Mouse (Mus musculus): ENCODE results near the gene Hs3st3b1. TPM values are rescaled to one million over a fixed set of nuclear protein-coding genes. Genes with fewer than 3 reads are reported as not detected.

Hs3st3b1 gene
- polyA plus RNA-seq, 1 experiment from 2014 or later: 0.78 TPM

DNA sequence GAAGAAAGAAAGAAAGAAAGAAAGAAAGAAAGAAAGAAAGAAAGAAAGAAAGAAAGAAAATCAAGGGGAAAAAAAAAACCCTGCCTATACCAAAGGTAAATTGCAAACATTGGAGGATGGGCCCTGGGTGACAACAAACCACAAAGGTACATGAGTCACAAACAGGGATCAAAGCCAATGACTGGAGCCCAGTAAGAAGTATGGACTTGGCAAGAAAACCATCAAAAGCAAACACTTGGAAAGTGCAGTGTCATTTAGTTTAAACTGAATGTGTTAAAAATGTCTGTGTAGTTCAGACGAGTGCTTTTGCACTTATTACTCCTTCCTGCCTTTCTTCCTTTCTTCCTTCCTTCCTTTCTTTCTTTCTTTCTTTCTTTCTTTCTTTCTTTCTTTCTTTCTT is 59.3 kb downstream of the Hs3st3b1 start:
- Histone ChIP-seq H3K4me1 (replicated peaks; ENCODE audit: control insufficient read depth, insufficient read depth, low read length) (no peaks in the 10 kb centered on the region), H3K9me3 (ENCODE audit: control insufficient read depth, low read length) (no peaks in the 10 kb centered on the region), H3K4me2 (ENCODE audit: low read depth, low read length) (no peak overlapping the region), H3K36me3 (ENCODE audit: control insufficient read depth, insufficient read depth, low read length) (no peaks in the 10 kb centered on the region), H3K4me3 (ENCODE audit: low read length) (no peak overlapping the region), H3K27ac (ENCODE audit: low read length) (no peak overlapping the region), H3K27me3 (ENCODE audit: control insufficient read depth, insufficient read depth, low read depth, low read length) (no peaks in the 10 kb centered on the region), H3K9ac (ENCODE audit: low read length) (no peak overlapping the region)
- no peak for ATAC-seq (ENCODE audit: low read depth)
- 43% methylated on average over 1 of the region's 1 CpGs for WGBS

DNA sequence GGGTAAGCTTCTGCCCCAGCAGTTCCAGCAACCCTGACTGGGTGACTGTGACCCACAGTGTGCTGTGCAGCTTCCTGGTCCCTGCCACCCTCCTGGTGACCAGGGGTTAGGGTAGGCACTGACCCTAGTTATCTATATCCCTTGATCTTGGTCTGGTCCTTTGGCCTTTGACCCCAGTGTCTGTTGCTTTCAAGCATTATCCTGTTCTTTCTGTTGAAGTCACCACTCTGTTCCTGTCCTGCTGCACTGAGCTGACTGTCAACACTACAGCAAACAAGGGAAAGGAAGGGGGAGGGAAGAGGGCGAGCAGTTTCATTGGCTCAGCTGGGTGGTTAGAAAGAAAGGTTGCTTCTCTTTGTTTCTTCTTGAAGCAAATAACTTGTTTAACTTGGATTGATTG is 60.1 kb downstream of the Hs3st3b1 start:
- no peak overlapping the region for H3K27ac ChIP-seq (ENCODE audit: low read length)
- no peak overlapping the region for H3K4me3 ChIP-seq (ENCODE audit: low read length)
- WGBS: 27% methylated on average over 1 of the region's 1 CpGs
- H3K4me2 ChIP-seq (ENCODE audit: low read depth, low read length): no peak overlapping the region
- no peaks in the 10 kb centered on the region for H3K36me3 ChIP-seq (ENCODE audit: control insufficient read depth, insufficient read depth, low read length)
- no peak for ATAC-seq (ENCODE audit: low read depth)
- H3K9me3 ChIP-seq (ENCODE audit: control insufficient read depth, low read length): no peaks in the 10 kb centered on the region
- H3K9ac ChIP-seq (ENCODE audit: low read length): no peak overlapping the region
- no peaks in the 10 kb centered on the region for H3K27me3 ChIP-seq (ENCODE audit: control insufficient read depth, insufficient read depth, low read depth, low read length)
- H3K4me1 ChIP-seq (replicated peaks; ENCODE audit: control insufficient read depth, insufficient read depth, low read length): no peaks in the 10 kb centered on the region

DNA sequence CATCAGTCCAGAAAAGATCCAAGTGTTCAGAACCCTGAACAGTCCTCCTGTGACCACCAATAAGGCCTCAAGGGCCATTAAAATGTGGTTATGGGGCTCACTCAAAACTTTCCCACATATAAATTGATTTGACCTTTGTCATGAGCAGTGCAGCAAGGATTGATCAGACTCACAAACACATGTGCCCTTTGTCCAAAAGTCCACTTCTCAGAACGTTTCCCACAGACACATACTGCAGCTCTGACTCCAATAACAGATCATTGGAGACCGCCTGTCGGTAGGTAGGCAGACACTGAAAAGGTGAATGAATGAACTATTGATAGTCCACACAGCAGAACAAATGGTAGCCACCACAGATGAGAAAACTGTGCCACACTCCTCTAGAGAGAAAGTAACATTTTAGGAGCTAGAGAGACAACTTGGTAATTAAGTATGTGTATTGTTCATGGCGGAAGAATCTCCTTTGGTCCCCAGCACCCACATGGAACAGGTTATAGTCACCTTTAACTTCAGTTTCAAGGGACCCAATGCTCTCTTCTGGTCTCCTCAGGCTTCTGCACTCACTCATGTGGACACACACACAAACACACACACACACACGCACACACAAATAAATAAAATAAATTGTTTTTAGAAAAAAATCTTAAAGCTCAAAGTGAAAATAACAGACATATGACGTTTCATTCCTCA is 70.9 kb downstream of the Hs3st3b1 start:
- no peaks in the 10 kb centered on the region for H3K4me1 ChIP-seq (replicated peaks; ENCODE audit: control insufficient read depth, insufficient read depth, low read length)
- no peaks in the 10 kb centered on the region for H3K27me3 ChIP-seq (ENCODE audit: control insufficient read depth, insufficient read depth, low read depth, low read length)
- no peak overlapping the region for H3K9ac ChIP-seq (ENCODE audit: low read length)
- H3K4me3 ChIP-seq (ENCODE audit: low read length): no peak overlapping the region
- H3K36me3 ChIP-seq (ENCODE audit: control insufficient read depth, insufficient read depth, low read length): no peaks in the 10 kb centered on the region
- no peaks in the 10 kb centered on the region for H3K9me3 ChIP-seq (ENCODE audit: control insufficient read depth, low read length)
- ATAC-seq (ENCODE audit: low read depth): no peak
- 80% methylated on average over 6 of the region's 6 CpGs for WGBS
- no peak overlapping the region for H3K4me2 ChIP-seq (ENCODE audit: low read depth, low read length)
- no peak overlapping the region for H3K27ac ChIP-seq (ENCODE audit: low read length)

DNA sequence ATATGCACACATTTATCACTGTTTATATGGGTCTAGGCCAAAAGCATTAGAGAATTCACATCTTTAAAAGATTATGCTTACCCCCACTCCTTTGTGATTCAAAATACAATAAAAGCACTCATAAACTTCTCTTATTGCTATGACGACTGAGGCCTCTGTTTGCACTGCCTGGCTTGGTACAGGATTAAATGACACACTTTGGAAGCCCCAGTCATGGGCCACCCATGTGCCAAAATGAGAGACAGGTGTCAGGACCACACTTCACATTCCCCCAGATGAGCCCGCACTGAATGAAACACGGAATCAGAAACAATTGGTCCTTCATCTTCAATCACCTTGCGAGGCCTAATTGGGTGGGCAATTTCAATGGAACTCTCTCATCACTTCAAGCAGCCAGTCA is 71.8 kb downstream of the Hs3st3b1 start:
- 76% methylated on average over 4 of the region's 4 CpGs for WGBS
- no peak for ATAC-seq (ENCODE audit: low read depth)

DNA sequence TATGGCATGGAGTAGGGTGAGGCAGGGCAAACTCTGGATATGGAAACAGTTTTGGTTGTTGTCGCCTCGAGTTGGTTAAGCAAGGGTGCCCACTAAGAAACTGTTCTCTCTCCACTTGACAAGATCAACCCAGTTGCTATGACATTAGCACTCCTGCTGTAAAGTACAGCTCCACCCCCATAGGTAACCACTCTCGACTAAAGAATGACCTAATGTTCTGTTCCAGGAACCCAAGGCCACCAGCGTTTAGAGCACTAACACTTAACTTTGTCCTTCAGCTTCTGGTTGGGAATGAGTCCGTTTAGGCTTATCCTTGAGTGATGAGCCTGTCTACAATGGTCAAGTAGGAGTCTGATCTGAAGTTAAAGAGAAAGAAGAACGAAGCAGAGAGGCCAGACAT is 76.7 kb downstream of the Hs3st3b1 start:
- no peak for ATAC-seq (ENCODE audit: low read depth)
- Histone ChIP-seq H3K4me1 (replicated peaks; ENCODE audit: control insufficient read depth, insufficient read depth, low read length) (no peaks in the 10 kb centered on the region), H3K36me3 (ENCODE audit: control insufficient read depth, insufficient read depth, low read length) (no peaks in the 10 kb centered on the region), H3K9ac (ENCODE audit: low read length) (no peak overlapping the region), H3K27ac (ENCODE audit: low read length) (no peak overlapping the region), H3K4me3 (ENCODE audit: low read length) (no peak overlapping the region), H3K4me2 (ENCODE audit: low read depth, low read length) (no peak overlapping the region), H3K27me3 (ENCODE audit: control insufficient read depth, insufficient read depth, low read depth, low read length) (no peaks in the 10 kb centered on the region), H3K9me3 (ENCODE audit: control insufficient read depth, low read length) (no peaks in the 10 kb centered on the region)
- no CpG with 5 or more reads among the region's 6 CpGs for WGBS

More for the DNA sequence above, 71.8 kb downstream of the Hs3st3b1 start:
- no peaks in the 10 kb centered on the region for H3K4me1 ChIP-seq (replicated peaks; ENCODE audit: control insufficient read depth, insufficient read depth, low read length)
- no peaks in the 10 kb centered on the region for H3K36me3 ChIP-seq (ENCODE audit: control insufficient read depth, insufficient read depth, low read length)
- H3K27me3 ChIP-seq (ENCODE audit: control insufficient read depth, insufficient read depth, low read depth, low read length): no peaks in the 10 kb centered on the region
- H3K9ac ChIP-seq (ENCODE audit: low read length): no peak overlapping the region
- H3K9me3 ChIP-seq (ENCODE audit: control insufficient read depth, low read length): no peaks in the 10 kb centered on the region
- H3K4me3 ChIP-seq (ENCODE audit: low read length): no peak overlapping the region
- H3K4me2 ChIP-seq (ENCODE audit: low read depth, low read length): no peak overlapping the region
- H3K27ac ChIP-seq (ENCODE audit: low read length): no peak overlapping the region

DNA sequence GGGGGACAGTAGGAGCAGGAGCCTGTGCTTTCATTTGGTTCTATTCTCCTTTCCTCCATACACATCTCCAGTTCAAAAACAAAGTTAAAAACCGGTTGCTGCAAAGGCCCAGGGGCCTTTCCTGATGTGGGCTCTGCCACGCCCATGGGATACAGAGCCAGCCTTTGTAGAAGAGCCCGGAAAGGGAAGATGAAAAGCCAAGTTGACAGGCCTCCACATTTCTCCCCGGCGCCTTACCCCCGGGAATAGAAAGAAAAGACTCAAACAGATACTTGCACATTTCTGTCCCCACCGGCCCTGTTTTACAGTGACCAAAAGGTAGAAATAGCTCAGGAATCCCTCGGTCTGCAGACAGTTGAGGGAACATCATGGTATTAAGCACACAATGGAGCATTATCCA is 77.4 kb downstream of the Hs3st3b1 start:
- H3K9ac ChIP-seq (ENCODE audit: low read length): no peak overlapping the region
- H3K36me3 ChIP-seq (ENCODE audit: control insufficient read depth, insufficient read depth, low read length): no peaks in the 10 kb centered on the region
- no peak for ATAC-seq (ENCODE audit: low read depth)
- WGBS: 34% methylated on average over 8 of the region's 8 CpGs
- H3K9me3 ChIP-seq (ENCODE audit: control insufficient read depth, low read length): no peaks in the 10 kb centered on the region
- no peak overlapping the region for H3K4me3 ChIP-seq (ENCODE audit: low read length)
- H3K27ac ChIP-seq (ENCODE audit: low read length): no peak overlapping the region
- no peaks in the 10 kb centered on the region for H3K4me1 ChIP-seq (replicated peaks; ENCODE audit: control insufficient read depth, insufficient read depth, low read length)
- no peaks in the 10 kb centered on the region for H3K27me3 ChIP-seq (ENCODE audit: control insufficient read depth, insufficient read depth, low read depth, low read length)
- no peak overlapping the region for H3K4me2 ChIP-seq (ENCODE audit: low read depth, low read length)

DNA sequence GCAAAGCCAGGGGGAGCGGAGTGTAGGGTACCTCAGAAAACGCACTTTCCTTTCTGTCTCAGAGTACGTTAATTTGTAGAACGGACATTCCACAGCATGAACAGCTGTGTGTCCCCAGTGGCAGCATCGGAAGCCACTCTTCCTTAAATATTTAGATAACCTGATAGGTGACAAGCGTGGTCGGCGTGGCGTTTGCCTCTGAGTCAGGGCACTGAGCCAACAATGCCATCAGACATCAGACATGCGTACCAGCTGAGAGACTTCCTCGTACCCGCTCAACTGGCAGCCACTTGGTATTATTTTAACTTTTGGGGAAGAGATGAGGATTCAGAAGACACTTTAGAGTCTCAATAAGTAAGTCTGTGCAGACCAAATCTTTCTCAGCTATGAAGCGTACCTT is 84.6 kb downstream of the Hs3st3b1 start:
- Histone ChIP-seq H3K9me3 (ENCODE audit: control insufficient read depth, low read length) (no peaks in the 10 kb centered on the region; the same call in 1 of the 2 replicates), H3K27me3 (ENCODE audit: control insufficient read depth, insufficient read depth, low read depth, low read length) (0 out of 2 replicates have a peak, but pooled peaks cover 2% of the 10 kb centered on the region), H3K4me2 (ENCODE audit: low read depth, low read length) (peak overlapping the region; percentile 35), H3K9ac (ENCODE audit: low read length) (no peak overlapping the region), H3K4me1 (replicated peaks; ENCODE audit: control insufficient read depth, insufficient read depth, low read length) (peaks cover 3% of the 10 kb centered on the region; the same call in 1 of the 2 replicates), H3K36me3 (ENCODE audit: control insufficient read depth, insufficient read depth, low read length) (no peaks in the 10 kb centered on the region), H3K27ac (ENCODE audit: low read length) (no peak overlapping the region), H3K4me3 (ENCODE audit: low read length) (no peak overlapping the region)
- no peak for ATAC-seq (ENCODE audit: low read depth)
- WGBS: 16% methylated on average over 13 of the region's 13 CpGs

Other genes starting within 250 kb of the Hs3st3b1 start
- 18.0 and 21.1 TPM in 2 replicates for gene Cox10, start 157.2 kb upstream of the Hs3st3b1 start, polyA plus RNA-seq (2015; fragmentation: Nextera tagmentation; extraction: Ambion mirVana)